Mouse (Mus musculus) neural tube, embryonic 15.5 days (tissue): Measurements from ENCODE around the gene Slc8a1. TPM values are rescaled to one million over a fixed set of nuclear protein-coding genes. Genes with fewer than 3 reads are reported as not detected.

Source experiments
- ATAC-seq: fragments of 200-750 bp; cut with Nextera tagmentation; 2 replicates; pipeline ENCODE4 v1.8.0; 2017; ENCODE audit warnings: mild to moderate bottlenecking, moderate TSS enrichment, moderate library complexity; ENCODE audit not compliant: low FRiP score
- H3K27ac ChIP-seq: fragments of 300-500 bp; sonication (generic); replicated peaks from 2 replicates; pipeline ENCODE4 v1.5.1; 2015; ENCODE audit warnings: mild to moderate bottlenecking, inconsistent platforms
- H3K27me3 ChIP-seq: fragments of 300-500 bp; sonication (generic); replicated peaks from 2 replicates; pipeline ENCODE4 v1.6.1; 2015; ENCODE audit warnings: inconsistent platforms
- H3K36me3 ChIP-seq: fragments of 300-500 bp; sonication (generic); 2 replicates; pipeline ENCODE4 v1.6.1; 2015; ENCODE audit warnings: inconsistent platforms
- H3K4me1 ChIP-seq: fragments of 300-500 bp; sonication (generic); 2 replicates; pipeline ENCODE4 v1.6.1; 2015; ENCODE audit warnings: inconsistent platforms
- H3K4me2 ChIP-seq: fragments of 300-500 bp; sonication (generic); 2 replicates; pipeline ENCODE4 v1.6.1; 2015; ENCODE audit warnings: inconsistent platforms, mild to moderate bottlenecking, moderate library complexity
- H3K4me3 ChIP-seq: fragments of 300-500 bp; sonication (generic); replicated peaks from 2 replicates; pipeline ENCODE4 v1.5.1; 2015; ENCODE audit warnings: mild to moderate bottlenecking, inconsistent platforms
- H3K9ac ChIP-seq: fragments of 300-500 bp; sonication (generic); replicated peaks from 2 replicates; pipeline ENCODE4 v1.6.1; 2015; ENCODE audit warnings: mild to moderate bottlenecking, inconsistent platforms
- H3K9me3 ChIP-seq: fragments of 300-500 bp; sonication (generic); replicated peaks from 2 replicates; pipeline ENCODE4 v1.6.1; 2016; ENCODE audit warnings: inconsistent platforms
- WGBS: fragments of 180-500 bp; shearing (Covaris S2); methylation state at CpG from one replicate; pipeline ENCODE4 v1.1.7; 2015; ENCODE audit warnings: mixed read lengths; 5-methylcytosine and 5-hydroxymethylcytosine counted together
- polyA plus RNA-seq: library from polyadenylated mRNA; unstranded; fragments of >200 nt; fragmentation: Nextera tagmentation; extraction: Ambion mirVana; gene quantifications from 2 replicates; pipeline ENCODE4 v1.2.1, GENCODE M21; 2015

Gene Slc8a1
- polyA plus RNA-seq, 1 experiment from 2014 or later = 23.1 TPM

DNA sequence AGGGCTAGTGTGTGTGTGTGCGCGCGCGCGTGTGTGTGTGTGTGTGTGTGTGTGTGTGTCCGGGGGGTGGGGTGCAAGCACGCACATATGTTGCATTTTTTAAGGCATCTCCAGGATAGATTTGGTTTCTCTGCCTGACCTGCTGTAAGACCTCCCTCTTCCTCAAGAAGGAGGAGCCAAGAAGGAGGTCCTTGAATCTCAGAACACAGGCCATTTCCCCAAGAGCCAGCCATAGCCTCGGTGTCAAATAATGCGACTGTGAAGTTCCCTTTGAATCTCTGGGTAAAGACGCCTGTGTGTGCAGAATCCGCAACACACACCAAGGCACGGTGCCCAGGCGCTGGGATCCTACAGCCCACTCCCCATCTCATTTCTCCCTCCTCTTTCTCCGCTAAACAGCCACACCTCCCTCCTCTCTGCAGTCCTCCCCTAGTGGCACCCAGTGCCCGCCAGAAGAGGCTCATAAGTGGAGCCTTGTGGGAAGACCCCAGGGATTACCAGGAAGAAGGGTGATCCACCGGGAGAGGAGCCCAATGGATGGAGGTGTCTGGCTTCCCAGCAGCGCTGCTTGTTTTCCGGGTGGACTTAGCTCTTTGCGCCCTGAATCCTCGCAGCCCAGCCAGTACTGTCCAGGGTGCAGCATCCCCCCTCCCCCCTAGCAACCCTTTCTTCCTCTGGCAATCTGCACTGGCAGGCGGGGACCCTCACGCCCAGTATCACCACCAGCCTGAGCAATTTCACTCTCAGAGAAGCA is 68.9 kb downstream of the Slc8a1 start:
- H3K27me3 ChIP-seq = peaks cover 10% of the 10 kb centered on the region; the same call in 1 of the 2 replicates
- peak overlapping the region; percentile 93 for H3K9ac ChIP-seq
- H3K4me2 ChIP-seq = peak overlapping the region; percentile 84
- H3K27ac ChIP-seq = peak overlapping the region; percentile 98
- H3K4me3 ChIP-seq = peak overlapping the region; percentile 67
- H3K36me3 ChIP-seq = no peaks in the 10 kb centered on the region
- ATAC-seq = peak; percentile 89
- no peaks in the 10 kb centered on the region for H3K9me3 ChIP-seq
- WGBS = 2% methylated on average over 22 of the region's 22 CpGs
- H3K4me1 ChIP-seq = peaks cover 45% of the 10 kb centered on the region

GRCm38 (mm10) chr17:81668466-81668865 is 69.7 kb downstream of the Slc8a1 start:
- peak overlapping the region; percentile 93 for H3K9ac ChIP-seq
- H3K27ac ChIP-seq = peak overlapping the region; percentile 98
- H3K9me3 ChIP-seq = no peaks in the 10 kb centered on the region
- WGBS = 4% methylated on average over 2 of the region's 2 CpGs
- H3K4me1 ChIP-seq = peaks cover 45% of the 10 kb centered on the region
- 0 out of 2 replicates have a peak, but pooled peaks have one; percentile 12 for ATAC-seq
- peaks cover 10% of the 10 kb centered on the region; the same call in 1 of the 2 replicates for H3K27me3 ChIP-seq
- H3K4me3 ChIP-seq = peak overlapping the region; percentile 67
- peak overlapping the region; percentile 84 for H3K4me2 ChIP-seq
- H3K36me3 ChIP-seq = no peaks in the 10 kb centered on the region

DNA sequence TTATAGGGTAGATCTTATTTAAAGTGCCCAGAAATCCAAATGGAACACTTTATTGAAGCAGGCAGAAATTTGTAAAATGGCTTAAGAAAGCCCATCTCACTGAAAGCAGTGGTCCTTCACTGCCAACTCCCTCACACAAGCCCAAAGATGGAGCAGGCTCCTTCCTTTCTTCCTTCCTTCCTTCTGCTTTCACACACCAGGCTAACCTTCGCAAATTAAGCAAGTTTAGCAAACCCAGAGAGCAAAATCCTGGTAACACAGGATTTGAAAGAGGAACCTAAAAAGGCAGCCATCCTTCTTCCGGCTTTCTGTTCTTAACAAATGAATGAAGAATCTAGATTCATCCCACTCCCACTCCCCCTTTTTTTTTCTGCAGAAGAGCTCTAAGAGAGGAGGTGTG is 70.2 kb downstream of the Slc8a1 start:
- Histone ChIP-seq H3K36me3 (no peaks in the 10 kb centered on the region), H3K27ac (peak overlapping the region; percentile 98), H3K4me3 (peak overlapping the region; percentile 67), H3K9ac (peak overlapping the region; percentile 93), H3K27me3 (peaks cover 10% of the 10 kb centered on the region; the same call in 1 of the 2 replicates), H3K9me3 (no peaks in the 10 kb centered on the region), H3K4me2 (peak overlapping the region; percentile 84), H3K4me1 (peaks cover 45% of the 10 kb centered on the region)
- WGBS = 65% methylated on average over 2 of the region's 2 CpGs
- ATAC-seq = no peak

GRCm38 (mm10) chr17:81666551-81666950 is 71.6 kb downstream of the Slc8a1 start:
- 38% methylated on average over 2 of the region's 2 CpGs for whole genome bisulfite sequencing
- Histone ChIP-seq H3K4me3 (peak overlapping the region; percentile 67), H3K9ac (no peak overlapping the region), H3K27me3 (0 out of 2 replicates have a peak, but pooled peaks cover 4% of the 10 kb centered on the region), H3K36me3 (no peaks in the 10 kb centered on the region), H3K9me3 (no peaks in the 10 kb centered on the region), H3K4me2 (peak overlapping the region; percentile 84), H3K4me1 (peaks cover 35% of the 10 kb centered on the region), H3K27ac (no peak overlapping the region)
- ATAC-seq = no peak

GRCm38 (mm10) chr17:81664916-81665315 is 73.3 kb downstream of the Slc8a1 start:
- no peak overlapping the region for H3K9ac ChIP-seq
- no peak overlapping the region for H3K4me3 ChIP-seq
- H3K27me3 ChIP-seq = no peaks in the 10 kb centered on the region
- peaks cover 25% of the 10 kb centered on the region for H3K4me1 ChIP-seq
- 86% methylated on average over 4 of the region's 4 CpGs for WGBS
- H3K9me3 ChIP-seq = no peaks in the 10 kb centered on the region
- H3K27ac ChIP-seq = no peak overlapping the region
- H3K4me2 ChIP-seq = no peak overlapping the region
- H3K36me3 ChIP-seq = no peaks in the 10 kb centered on the region
- no peak for ATAC-seq

GRCm38 (mm10) chr17:81657828-81658227 is 80.3 kb downstream of the Slc8a1 start:
- Histone ChIP-seq H3K9ac (no peak overlapping the region), H3K4me3 (no peak overlapping the region), H3K36me3 (no peaks in the 10 kb centered on the region), H3K27me3 (no peaks in the 10 kb centered on the region), H3K4me1 (no peaks in the 10 kb centered on the region), H3K4me2 (no peak overlapping the region), H3K9me3 (no peaks in the 10 kb centered on the region), H3K27ac (no peak overlapping the region)
- 66% methylated on average over 1 of the region's 1 CpGs for WGBS
- ATAC-seq = no peak

DNA sequence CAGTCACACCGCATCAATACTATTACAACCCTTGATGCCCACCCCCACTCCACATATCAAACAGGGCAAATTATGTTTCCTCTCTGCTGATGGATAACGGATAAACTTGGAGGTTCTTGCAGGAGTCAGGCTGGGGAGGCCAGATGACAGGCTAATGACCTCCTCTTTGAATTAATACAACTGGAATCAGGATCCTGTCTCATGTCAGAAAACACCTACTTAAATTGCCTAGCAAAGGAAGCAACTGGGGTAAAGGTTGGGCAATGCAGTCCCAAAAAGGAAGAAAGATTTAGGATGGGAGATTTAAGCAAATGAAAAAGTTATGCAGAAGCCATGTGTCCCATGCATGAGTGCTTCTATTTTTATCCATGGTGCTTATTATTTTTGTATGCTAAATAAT is 83.6 kb downstream of the Slc8a1 start:
- Histone ChIP-seq H3K27me3 (no peaks in the 10 kb centered on the region), H3K4me1 (no peaks in the 10 kb centered on the region), H3K27ac (no peak overlapping the region), H3K9ac (no peak overlapping the region), H3K36me3 (no peaks in the 10 kb centered on the region), H3K9me3 (no peaks in the 10 kb centered on the region), H3K4me2 (no peak overlapping the region), H3K4me3 (no peak overlapping the region)
- 97% methylated on average over 2 of the region's 2 CpGs for WGBS
- ATAC-seq = no peak

DNA sequence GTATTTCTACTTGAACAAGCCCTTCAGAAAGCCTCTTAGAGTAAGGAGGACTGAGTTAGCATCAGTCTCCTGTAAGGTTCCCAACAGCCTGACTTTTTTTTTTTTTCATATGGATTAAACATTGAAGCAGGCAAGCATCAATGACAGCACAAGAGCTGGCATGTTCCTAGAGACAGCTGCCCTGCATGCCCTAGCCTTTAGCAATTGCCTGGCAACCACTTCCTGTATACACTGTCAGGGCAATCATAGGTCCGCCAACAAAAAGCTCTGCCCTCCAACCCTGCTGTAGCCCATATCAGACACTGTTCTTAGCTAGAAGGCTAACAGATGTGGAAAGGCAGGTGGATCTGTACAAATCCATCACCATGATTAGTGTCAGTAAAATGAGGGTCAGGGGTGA is 85.2 kb downstream of the Slc8a1 start:
- no peak overlapping the region for H3K27ac ChIP-seq
- ATAC-seq = no peak
- no peaks in the 10 kb centered on the region for H3K4me1 ChIP-seq
- H3K9ac ChIP-seq = no peak overlapping the region
- H3K27me3 ChIP-seq = no peaks in the 10 kb centered on the region
- H3K4me2 ChIP-seq = no peak overlapping the region
- 71% methylated on average over 1 of the region's 1 CpGs for WGBS
- H3K36me3 ChIP-seq = peaks cover 14% of the 10 kb centered on the region
- no peak overlapping the region for H3K4me3 ChIP-seq
- no peaks in the 10 kb centered on the region for H3K9me3 ChIP-seq

DNA sequence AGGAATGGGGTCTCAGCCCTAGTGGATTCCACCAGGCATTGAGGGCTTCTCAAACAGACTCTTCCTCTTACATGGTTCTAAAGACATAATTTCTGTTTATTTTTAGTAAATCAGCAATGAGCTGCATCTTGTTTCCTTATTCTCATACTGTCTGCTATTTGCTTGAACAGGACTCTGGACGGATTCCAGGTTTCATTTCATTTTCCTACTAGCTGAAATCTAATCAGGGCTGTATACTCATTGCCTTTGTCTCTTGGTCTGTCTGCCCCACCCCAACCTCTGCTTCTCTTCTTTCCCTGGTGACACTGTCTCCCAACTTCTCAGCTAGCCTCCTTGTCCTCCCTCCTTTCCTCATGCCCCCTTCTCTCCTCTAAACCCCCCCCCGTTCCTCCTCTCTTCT is 101.4 kb downstream of the Slc8a1 start:
- no peak for ATAC-seq
- Histone ChIP-seq H3K4me2 (no peak overlapping the region), H3K27me3 (no peaks in the 10 kb centered on the region), H3K4me3 (no peak overlapping the region), H3K27ac (no peak overlapping the region), H3K4me1 (peaks cover 7% of the 10 kb centered on the region), H3K36me3 (no peaks in the 10 kb centered on the region), H3K9me3 (no peaks in the 10 kb centered on the region), H3K9ac (no peak overlapping the region)
- WGBS = 93% methylated on average over 2 of the region's 2 CpGs

DNA sequence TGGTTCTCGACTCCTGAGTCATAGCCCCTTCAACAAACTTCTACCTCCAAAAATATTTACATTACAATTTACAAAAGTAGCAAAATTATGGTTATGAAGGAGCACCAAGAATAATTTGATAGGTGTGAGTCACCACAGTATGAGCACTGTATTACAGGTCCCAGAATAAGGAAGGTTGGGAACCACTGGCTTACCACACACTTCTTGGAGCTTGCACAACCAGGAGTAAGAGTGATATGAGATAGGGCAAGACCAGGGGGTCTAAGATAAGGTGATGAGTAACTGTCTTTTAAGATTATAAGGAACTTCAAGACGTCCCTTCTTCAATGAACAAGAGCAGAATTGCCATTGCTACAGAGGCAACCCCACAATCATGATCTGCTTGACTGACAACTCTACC is 107.7 kb downstream of the Slc8a1 start:
- H3K9me3 ChIP-seq = no peaks in the 10 kb centered on the region
- H3K27me3 ChIP-seq = no peaks in the 10 kb centered on the region
- no peak overlapping the region for H3K4me3 ChIP-seq
- no peak overlapping the region for H3K27ac ChIP-seq
- no peaks in the 10 kb centered on the region for H3K36me3 ChIP-seq
- 91% methylated on average over 2 of the region's 2 CpGs for WGBS
- ATAC-seq = no peak
- no peak overlapping the region for H3K9ac ChIP-seq
- H3K4me1 ChIP-seq = no peaks in the 10 kb centered on the region; the same call in 1 of the 2 replicates
- no peak overlapping the region for H3K4me2 ChIP-seq

GRCm38 (mm10) chr17:81621188-81621644 is 117.0 kb downstream of the Slc8a1 start:
- Histone ChIP-seq H3K27ac (peak overlapping the region; percentile 45; the same call in 1 of the 2 replicates), H3K9me3 (no peaks in the 10 kb centered on the region), H3K36me3 (no peaks in the 10 kb centered on the region), H3K4me1 (peaks cover 16% of the 10 kb centered on the region), H3K4me2 (no peak overlapping the region), H3K27me3 (no peaks in the 10 kb centered on the region), H3K4me3 (no peak overlapping the region), H3K9ac (no peak overlapping the region)
- WGBS = 61% methylated on average over 2 of the region's 2 CpGs
- ATAC-seq = peak; percentile 40; the same call in 1 of the 2 replicates

- H3K4me2 ChIP-seq = no peak overlapping the region
- no peak overlapping the region for H3K27ac ChIP-seq
- ATAC-seq = no peak
- H3K9ac ChIP-seq = no peak overlapping the region
- peaks cover 16% of the 10 kb centered on the region for H3K4me1 ChIP-seq
- no peak overlapping the region for H3K4me3 ChIP-seq
- H3K36me3 ChIP-seq = no peaks in the 10 kb centered on the region
- no peaks in the 10 kb centered on the region for H3K9me3 ChIP-seq
- no peaks in the 10 kb centered on the region for H3K27me3 ChIP-seq
- WGBS = 85% methylated on average over 5 of the region's 5 CpGs
These were observed 119.7 kb downstream of the Slc8a1 start for GRCm38 (mm10) chr17:81618461-81618860.
